Mouse (Mus musculus) NIH3T3 (cell line): Measurements from ENCODE around the gene Ripor3.

ENCODE experiments used
- DNase-seq: peaks from one replicate; pipeline ENCODE4 v3.0.0-alpha.2; 2012; ENCODE audit warnings: low read depth

Ripor3 gene

GRCm38 (mm10) chr2:167931985-167932726 is 78.3 kb downstream of the Ripor3 start, which contains the start of gene Ptpn1:
Gene Ptpn1 (plus strand): TSS chr2:167932057.
- DNase-seq = peak; percentile 97

DNA sequence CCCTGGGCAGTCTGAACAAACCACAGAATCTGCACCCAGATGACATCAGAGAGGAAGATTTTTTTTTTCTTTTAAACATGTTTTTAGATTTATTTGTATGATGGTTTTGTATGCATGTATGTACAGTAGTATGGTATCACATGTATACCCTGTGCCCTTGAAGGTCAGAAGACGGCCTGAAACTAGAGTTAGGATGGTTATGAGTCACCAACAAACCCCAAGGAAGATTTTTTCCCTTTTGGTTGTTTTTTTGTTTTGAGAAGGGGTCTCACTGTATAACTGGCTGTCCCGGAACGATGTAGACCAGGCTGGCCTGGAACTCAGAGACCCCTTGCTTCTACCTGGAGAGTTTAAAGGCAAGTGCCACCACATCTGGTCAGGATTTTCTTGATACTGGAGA is 79.4 kb downstream of the Ripor3 start:
- no peak for DNase-seq
